Mouse (Mus musculus) ES-CJ7 (cell line): ENCODE data around the gene Asap3.

ENCODE experiments used
- DNase-seq: peaks from one replicate; pipeline ENCODE4 v3.0.0; 2011; ENCODE audit warnings: low read depth, low spot score

The Asap3 gene

GRCm38 (mm10) chr4:136181367-136181766, 24.8 kb upstream of the Asap3 start:
- peak; percentile 55 for DNase-seq

GRCm38 (mm10) chr4:136185375-136185774, 20.8 kb upstream of the Asap3 start:
- DNase-seq, result no peak

- DNase-seq, result no peak
These were observed 19.9 kb upstream of the Asap3 start for GRCm38 (mm10) chr4:136186315-136186714.

- no peak for DNase-seq
These were observed 19.3 kb upstream of the Asap3 start for GRCm38 (mm10) chr4:136186739-136187472.

GRCm38 (mm10) chr4:136188973-136189737, 17.0 kb upstream of the Asap3 start:
- peak; percentile 46 for DNase-seq

GRCm38 (mm10) chr4:136189912-136190311, 16.3 kb upstream of the Asap3 start:
- no peak for DNase-seq

GRCm38 (mm10) chr4:136193571-136193970, 12.6 kb upstream of the Asap3 start:
- DNase-seq, result peak; percentile 86

GRCm38 (mm10) chr4:136195029-136195428, 11.1 kb upstream of the Asap3 start:
- no peak for DNase-seq

GRCm38 (mm10) chr4:136195629-136196028, 10.5 kb upstream of the Asap3 start:
- no peak for DNase-seq

GRCm38 (mm10) chr4:136196201-136196600, 10.0 kb upstream of the Asap3 start:
- DNase-seq, result no peak

GRCm38 (mm10) chr4:136198846-136199245, 7.3 kb upstream of the Asap3 start:
- DNase-seq, result peak; percentile 89

- DNase-seq, result peak; percentile 54
These were observed 6.4 kb upstream of the Asap3 start for GRCm38 (mm10) chr4:136199562-136200292.

GRCm38 (mm10) chr4:136202509-136202908, 3.7 kb upstream of the Asap3 start:
- DNase-seq, result peak; percentile 83

- DNase-seq, result no peak
These were observed 1.4 kb upstream of the Asap3 start for GRCm38 (mm10) chr4:136204775-136205174.

GRCm38 (mm10) chr4:136206943-136207342, 778 bp downstream of the Asap3 start:
- DNase-seq, result peak; percentile 72

- no peak for DNase-seq
These were observed 4.8 kb downstream of the Asap3 start for GRCm38 (mm10) chr4:136210931-136211330.

GRCm38 (mm10) chr4:136213629-136214028, 7.5 kb downstream of the Asap3 start:
- no peak for DNase-seq

GRCm38 (mm10) chr4:136214828-136215227, 8.7 kb downstream of the Asap3 start:
- no peak for DNase-seq

- no peak for DNase-seq
These were observed 9.4 kb downstream of the Asap3 start for GRCm38 (mm10) chr4:136215576-136215975.

- DNase-seq, result no peak
These were observed 10.9 kb downstream of the Asap3 start for GRCm38 (mm10) chr4:136217063-136217462.

- DNase-seq, result no peak
These were observed 12.5 kb downstream of the Asap3 start for GRCm38 (mm10) chr4:136218595-136219214.
